Mouse (Mus musculus): ENCODE data around the gene Usp33. TPM values are rescaled to one million over a fixed set of nuclear protein-coding genes. Genes with fewer than 3 reads are reported as not detected.

The Usp33 gene
- 27.7 TPM for polyA plus RNA-seq (2014; fragmentation: Illumina TruSeq; extraction: RNeasy Lipid Tissue Mini Kit (QIAGEN cat#74804); ENCODE audit: insufficient read depth, low read depth, low replicate concordance)

DNA sequence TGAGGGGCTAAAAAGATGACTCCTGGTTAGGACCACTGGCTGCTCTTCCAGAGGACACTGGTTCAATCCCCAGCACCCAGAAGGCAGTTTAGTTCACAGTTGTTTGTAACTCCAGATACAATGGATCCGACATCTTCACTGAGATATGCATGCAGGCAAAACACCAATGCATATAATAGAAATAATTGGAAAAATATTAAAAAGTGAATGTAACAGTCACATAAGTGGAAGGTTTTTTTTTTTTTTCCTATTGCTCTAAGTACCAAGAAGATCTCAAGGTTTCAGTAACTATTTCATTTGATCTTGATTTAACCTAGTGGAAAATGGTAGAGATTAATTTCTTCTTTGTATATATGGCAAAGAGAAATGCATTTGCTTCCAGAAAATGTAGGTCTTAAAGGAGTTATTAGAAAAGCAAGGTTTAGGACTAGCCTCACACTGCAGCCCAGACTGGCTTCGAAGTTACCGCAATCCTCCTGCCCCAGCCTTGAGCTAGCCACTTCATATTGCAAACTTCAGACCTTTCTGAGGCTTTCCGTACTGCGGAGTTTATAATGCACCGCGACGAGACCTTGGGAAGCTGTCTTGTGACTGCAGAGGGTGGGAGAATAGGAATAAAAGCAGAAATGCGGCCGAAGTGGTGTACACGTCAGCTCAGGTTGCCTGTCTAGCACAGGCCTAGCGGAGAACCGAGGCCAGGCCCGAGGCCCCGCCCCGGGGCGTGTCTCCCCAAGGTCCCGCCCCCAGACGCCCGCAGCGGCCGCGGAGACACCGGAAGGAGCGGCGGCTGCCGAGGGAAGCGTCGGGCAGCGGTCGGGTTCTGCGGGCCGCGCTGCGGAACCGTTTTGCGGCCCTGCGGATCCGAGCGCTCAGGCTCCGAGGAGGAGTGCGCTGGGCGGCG lies at the start of gene Usp33:
Usp33 (plus strand) TSS at position 747 of the 901 bp plus-strand sequence.

DNA sequence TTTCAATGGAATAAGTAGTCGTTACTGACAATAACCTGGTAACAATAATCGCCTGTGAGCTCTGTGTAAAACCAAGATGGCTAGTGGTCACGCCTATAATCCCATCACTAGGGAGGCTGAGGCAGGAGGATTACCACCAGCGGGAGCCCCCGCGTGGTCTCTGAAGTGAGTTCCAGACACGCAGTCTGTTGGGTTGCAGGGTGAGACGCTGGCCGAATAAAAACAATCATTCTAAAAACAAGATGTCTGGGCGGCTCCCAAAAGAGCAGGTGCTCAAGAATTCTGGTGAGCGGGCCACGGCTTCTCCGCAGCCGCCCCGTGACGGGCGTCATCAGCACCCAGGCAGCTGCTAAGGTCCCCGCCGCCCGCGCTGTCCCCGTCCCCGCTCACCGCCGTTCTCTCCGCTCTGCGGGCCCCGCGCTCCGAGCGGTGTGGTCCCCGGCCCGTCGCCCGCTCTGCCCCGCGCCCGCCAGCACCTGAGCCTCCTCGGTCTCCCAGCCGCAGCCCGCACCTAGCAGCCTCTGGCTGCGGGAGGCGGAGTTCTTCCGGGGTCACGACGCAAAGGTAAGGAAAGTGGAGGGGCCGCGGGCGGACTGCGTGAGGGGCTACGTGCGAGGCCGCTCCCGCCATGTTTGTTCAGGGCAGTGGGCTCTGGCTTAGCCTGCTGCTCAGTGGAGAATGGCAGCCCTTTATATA lies 6.3 kb upstream of the Usp33 start, which contains the start of gene Miga1:
Miga1 (minus strand) TSS at position 546 of the 696 bp plus-strand sequence.

DNA sequence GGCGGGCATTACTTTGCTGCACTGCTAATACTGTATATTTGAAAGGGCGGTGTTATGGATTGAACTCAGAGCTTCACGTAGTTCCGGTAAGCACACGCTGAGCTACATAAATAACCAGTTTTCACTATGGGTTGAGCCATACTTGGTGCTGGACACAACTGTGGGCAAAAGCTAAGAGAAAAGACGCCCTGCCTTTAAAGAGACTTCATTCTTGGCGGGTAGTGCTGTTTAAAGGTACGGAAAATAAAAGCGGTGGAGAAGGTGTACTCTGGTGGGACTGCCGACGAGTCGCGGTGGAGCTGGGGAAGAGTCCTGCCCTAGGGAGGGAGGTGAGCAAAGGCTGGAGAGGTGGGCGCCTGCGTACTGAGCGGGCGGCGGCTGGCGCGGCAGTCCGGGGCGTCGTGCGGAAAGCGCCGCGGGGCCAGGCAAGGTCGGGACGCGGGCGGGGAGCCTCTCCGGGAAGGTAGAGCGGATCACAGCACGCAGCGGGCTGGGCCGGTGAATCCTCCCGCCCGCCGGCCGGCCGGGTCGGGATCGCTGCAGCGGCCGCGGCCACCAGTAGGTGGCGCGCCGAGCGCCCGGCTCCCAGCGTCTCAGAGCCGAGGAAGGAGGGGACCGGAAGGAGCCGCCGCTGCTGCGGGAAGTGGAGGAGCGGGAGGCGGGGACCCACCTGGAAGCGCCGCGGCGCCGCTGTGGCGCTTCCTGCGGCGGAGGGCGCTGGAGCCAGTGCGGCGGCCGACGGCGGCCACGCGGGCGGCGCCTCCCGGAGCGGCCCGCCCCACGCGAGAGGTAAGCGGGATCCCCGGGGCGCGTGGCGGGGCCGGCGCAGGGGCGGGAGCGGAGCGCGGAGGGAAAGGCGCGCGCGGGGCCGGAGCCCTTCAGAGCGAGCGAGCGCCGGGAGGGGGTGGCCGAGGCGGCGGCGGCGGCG lies 49.3 kb downstream of the Usp33 start, which contains the start of gene Zzz3:
Zzz3 (plus strand) TSS at position 124 of the 928 bp plus-strand sequence.

Other genes with a start within 250 kb of the Usp33 start
- gene Gipc2, start 180.2 kb upstream of the Usp33 start, polyA plus RNA-seq (2014; fragmentation: Illumina TruSeq; extraction: RNeasy Lipid Tissue Mini Kit (QIAGEN cat#74804); ENCODE audit: insufficient read depth, low read depth, low replicate concordance): 50.8 TPM
- gene Dnajb4, start 136.2 kb upstream of the Usp33 start, polyA plus RNA-seq (2014; fragmentation: Illumina TruSeq; extraction: RNeasy Lipid Tissue Mini Kit (QIAGEN cat#74804); ENCODE audit: insufficient read depth, low read depth, low replicate concordance): 37.9 TPM
- 31.0 TPM for gene Fubp1, start 136.1 kb upstream of the Usp33 start, polyA plus RNA-seq (2014; fragmentation: Illumina TruSeq; extraction: RNeasy Lipid Tissue Mini Kit (QIAGEN cat#74804); ENCODE audit: insufficient read depth, low read depth, low replicate concordance)
- 19.3 TPM for gene Nexn, start 80.1 kb upstream of the Usp33 start, polyA plus RNA-seq (2014; fragmentation: Illumina TruSeq; extraction: RNeasy Lipid Tissue Mini Kit (QIAGEN cat#74804); ENCODE audit: insufficient read depth, low read depth, low replicate concordance)
- 6.1 TPM for gene Miga1, start 6.1 kb upstream of the Usp33 start, polyA plus RNA-seq (2014; fragmentation: Illumina TruSeq; extraction: RNeasy Lipid Tissue Mini Kit (QIAGEN cat#74804); ENCODE audit: insufficient read depth, low read depth, low replicate concordance)
- 13.8 TPM for gene Zzz3, start 49.0 kb downstream of the Usp33 start, polyA plus RNA-seq (2014; fragmentation: Illumina TruSeq; extraction: RNeasy Lipid Tissue Mini Kit (QIAGEN cat#74804); ENCODE audit: insufficient read depth, low read depth, low replicate concordance)